Mouse (Mus musculus): ENCODE measurements at regions not wholly inside any gene's neighbourhood (a gene's known extent, or its start where the extent isn't known, plus 50 kb on each side); places are given as distances from the start of the nearest gene placed in this dataset.

- DNase-seq (ENCODE audit: low read depth): no peak
Observed at GRCm38 (mm10) chr7:136176373-136176772, 460.2 kb upstream of the Mki67 start.

- DNase-seq (ENCODE audit: low read depth): no peak
Observed at GRCm38 (mm10) chr7:136180996-136181395, 464.8 kb upstream of the Mki67 start.

GRCm38 (mm10) chr7:136182101-136182500 lies 465.9 kb upstream of the Mki67 start:
- DNase-seq (ENCODE audit: low read depth): no peak

GRCm38 (mm10) chr7:136196424-136197160 lies 480.4 kb upstream of the Mki67 start:
- no peak for DNase-seq (ENCODE audit: low read depth)

- no peak for DNase-seq (ENCODE audit: low read depth)
Observed at GRCm38 (mm10) chr7:136208879-136209278, 492.7 kb upstream of the Mki67 start.

- DNase-seq (ENCODE audit: low read depth): no peak
Observed at GRCm38 (mm10) chr7:136209299-136210171, 493.4 kb upstream of the Mki67 start.

GRCm38 (mm10) chr7:136212492-136212891 lies 496.3 kb upstream of the Mki67 start:
- DNase-seq (ENCODE audit: low read depth): no peak

GRCm38 (mm10) chr7:136213057-136213961 lies 497.1 kb upstream of the Mki67 start:
- DNase-seq (ENCODE audit: low read depth): no peak

GRCm38 (mm10) chr7:136213962-136214308 lies 497.8 kb upstream of the Mki67 start:
- DNase-seq (ENCODE audit: low read depth): no peak

GRCm38 (mm10) chr7:136214415-136214814 lies 498.3 kb upstream of the Mki67 start:
- no peak for DNase-seq (ENCODE audit: low read depth)

- no peak for DNase-seq (ENCODE audit: low read depth)
Observed at GRCm38 (mm10) chr7:136216734-136217133, 500.6 kb upstream of the Mki67 start.

GRCm38 (mm10) chr7:136219564-136220244 lies 503.5 kb upstream of the Mki67 start:
- DNase-seq (ENCODE audit: low read depth): no peak

- DNase-seq (ENCODE audit: low read depth): no peak
Observed at GRCm38 (mm10) chr7:136220245-136221167, 504.3 kb upstream of the Mki67 start.

- DNase-seq (ENCODE audit: low read depth): no peak
Observed at GRCm38 (mm10) chr7:136221620-136222019, 505.5 kb upstream of the Mki67 start.

- DNase-seq (ENCODE audit: low read depth): no peak
Observed at GRCm38 (mm10) chr7:136226031-136226430, 509.9 kb upstream of the Mki67 start.

GRCm38 (mm10) chr7:136228331-136228730 lies 512.2 kb upstream of the Mki67 start:
- DNase-seq (ENCODE audit: low read depth): no peak

- DNase-seq (ENCODE audit: low read depth): no peak
Observed at GRCm38 (mm10) chr7:136229592-136229991, 513.4 kb upstream of the Mki67 start.

- DNase-seq (ENCODE audit: low read depth): no peak
Observed at GRCm38 (mm10) chr7:136232177-136232576, 516.0 kb upstream of the Mki67 start.

- DNase-seq (ENCODE audit: low read depth): no peak
Observed at GRCm38 (mm10) chr7:136235563-136235962, 519.4 kb upstream of the Mki67 start.

- no peak for DNase-seq (ENCODE audit: low read depth)
Observed at GRCm38 (mm10) chr7:136236391-136236790, 520.2 kb upstream of the Mki67 start.

GRCm38 (mm10) chr7:136265691-136266090 lies 549.5 kb upstream of the Mki67 start:
- DNase-seq (ENCODE audit: low read depth): no peak

All from c-Kit-positive CD71-negative TER-119-negative erythroid progenitor cells, embryonic 14.5 days (primary cell).